Mouse (Mus musculus) thymus, postnatal 10 days (tissue): ENCODE data around the gene Calr4.

ENCODE experiments used
- DNase-seq, 2 experiments: peaks; one replicate each; pipeline ENCODE4 v3.0.0; 2021; ENCODE audit warnings: low spot score in 2 of 2

Calr4 gene

DNA sequence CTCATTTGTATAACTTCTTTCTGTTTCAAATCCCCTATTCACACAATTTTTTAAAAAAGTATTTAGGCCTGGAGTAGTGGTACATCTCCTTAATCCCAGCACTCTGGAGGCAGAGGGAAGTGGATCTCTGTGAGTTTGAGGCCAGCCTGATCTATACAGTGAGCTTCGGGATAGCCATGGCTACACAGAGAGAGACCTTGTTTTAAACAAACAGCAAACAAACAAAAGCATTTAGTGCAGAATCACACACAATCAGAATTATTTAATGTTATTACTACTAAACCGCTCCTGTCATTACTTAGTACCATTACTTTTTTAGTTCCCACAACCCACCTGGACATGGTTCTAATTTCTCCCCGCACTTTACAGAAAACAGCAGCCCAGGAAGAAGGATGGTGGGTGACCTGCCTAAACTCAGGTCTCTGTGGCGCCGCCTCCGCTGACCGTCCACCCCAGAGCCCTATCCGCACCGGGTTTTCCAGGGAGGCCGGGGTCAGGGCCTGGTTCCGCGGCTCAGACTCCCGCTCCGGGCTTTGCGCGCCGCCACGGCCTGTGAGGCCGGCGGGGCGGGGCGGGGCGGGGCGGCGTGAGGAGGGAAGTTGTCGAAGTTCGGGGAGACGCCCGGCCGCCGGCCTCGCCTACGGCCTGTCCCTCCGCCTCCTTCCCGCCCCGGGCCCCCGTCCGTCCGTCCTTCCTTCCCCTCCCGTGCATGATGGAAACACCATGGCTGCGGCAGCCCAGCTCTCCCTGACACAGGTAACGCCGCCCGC is 45.6 kb downstream of the Calr4 start, which contains the start of gene Eps15:
Gene Eps15 (plus strand): TSS at position 580 of the 770 bp plus-strand sequence.
- peak; percentile 86 to 90 for DNase-seq

DNA sequence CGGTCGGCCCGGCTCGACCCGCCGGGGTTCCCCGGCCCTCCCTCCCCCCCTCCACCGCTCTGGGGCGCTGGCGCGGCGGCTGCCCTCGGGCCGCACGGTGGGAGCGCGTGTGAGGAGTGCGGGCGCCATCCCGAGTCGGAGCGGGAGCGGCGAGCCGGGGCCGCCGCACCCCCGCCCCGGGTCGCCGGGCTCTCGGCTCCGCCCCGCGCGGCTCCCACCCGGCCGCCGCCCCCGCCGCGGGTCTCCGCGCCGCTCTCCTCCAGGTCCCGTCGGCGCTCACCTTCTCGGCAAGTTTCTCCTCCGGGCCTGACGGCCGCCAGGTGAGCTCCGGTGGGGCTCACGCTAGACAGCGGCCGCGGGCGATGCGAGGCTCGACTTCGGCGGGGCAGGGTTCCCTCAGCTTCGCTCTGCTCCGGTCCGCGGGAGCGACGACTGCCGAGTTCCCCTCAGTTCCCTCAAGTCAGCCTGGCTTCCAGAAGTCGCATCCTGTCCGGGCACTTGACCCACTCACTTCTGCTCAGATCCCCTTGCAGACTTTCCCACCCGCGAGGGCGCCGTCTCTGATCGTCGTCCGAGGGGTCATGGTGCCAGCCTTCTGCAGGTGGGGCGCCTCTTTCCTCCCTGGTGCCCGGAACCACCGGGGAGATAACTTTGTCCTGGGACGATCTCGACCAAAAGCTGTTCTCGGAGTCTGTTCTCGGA is 46.3 kb downstream of the Calr4 start:
- DNase-seq: peak; percentile 27 to 42

DNA sequence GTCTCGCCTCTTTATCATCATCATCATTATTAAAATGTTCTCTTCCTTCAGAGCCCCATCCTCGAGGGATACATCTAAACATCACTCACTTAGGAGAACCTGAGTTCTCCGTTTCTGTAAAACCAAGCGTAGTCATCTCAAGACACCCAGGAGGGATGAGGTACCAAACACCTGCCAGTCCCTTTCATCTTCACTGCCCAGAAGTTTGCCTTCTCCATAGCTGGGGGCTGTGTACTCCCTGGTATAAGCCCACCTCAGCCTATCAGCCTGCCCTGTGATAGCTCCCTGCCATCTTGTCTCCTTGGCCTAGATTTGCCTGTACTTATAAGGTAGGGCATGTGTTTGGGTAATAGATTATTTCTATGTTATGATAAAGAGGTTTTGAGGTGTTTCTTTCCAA is 46.9 kb downstream of the Calr4 start:
- no peak for DNase-seq

DNA sequence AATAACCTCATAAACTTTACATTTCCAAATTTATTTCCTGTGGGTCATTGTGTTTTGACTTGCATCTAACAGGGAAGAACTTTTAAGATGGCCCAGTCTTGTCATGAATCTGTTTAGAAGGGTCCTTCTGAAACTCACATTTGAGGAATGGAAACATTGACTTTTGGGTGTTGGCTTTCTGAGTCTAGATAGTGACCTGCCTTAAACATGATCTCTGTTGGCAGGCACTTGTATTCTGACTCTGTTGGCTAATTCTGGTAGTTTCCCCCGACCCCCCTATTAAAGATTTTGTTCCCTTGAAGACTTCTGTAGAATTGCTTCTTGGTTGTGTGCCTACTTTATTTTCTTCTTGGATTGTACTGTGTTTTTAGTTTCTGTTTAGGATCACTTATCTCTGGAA is 47.7 kb downstream of the Calr4 start:
- DNase-seq: no peak

DNA sequence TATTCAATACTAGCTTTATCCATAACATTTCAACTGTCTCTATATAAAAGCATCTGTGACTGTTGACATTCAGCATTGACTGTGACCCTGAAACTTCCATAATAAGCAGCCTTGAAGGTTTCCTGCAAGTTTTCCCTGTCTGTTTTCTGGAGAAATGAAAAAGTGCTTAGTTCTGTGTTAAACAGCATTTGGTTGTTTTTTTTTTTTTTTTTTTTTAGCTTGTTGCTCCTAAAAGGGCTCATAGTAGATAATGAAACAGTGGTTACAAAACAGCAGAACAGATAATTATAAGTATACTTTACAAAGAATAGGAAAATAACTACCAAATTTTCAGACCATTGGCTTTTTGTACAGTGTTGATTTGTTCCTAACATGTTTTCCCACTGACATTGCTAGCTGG is 60.3 kb downstream of the Calr4 start:
- no peak for DNase-seq

DNA sequence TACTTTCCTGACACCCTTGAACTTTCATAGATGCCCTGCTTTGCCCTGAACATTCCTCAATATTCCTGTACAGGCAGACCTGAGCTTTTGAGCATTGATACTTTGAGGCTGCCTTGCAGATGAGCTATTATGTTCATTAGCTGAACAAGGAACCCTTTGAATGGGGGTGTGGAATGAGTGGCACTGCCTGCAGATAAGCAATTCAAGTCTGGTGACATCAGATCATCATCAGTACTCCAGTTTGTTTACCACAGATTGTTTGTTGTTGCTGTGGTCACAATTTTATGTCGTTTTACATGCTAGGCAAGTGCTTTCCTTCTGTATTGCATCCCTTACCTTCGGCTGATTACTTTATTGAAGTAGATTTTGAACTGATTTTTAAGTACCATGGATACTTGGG is 62.2 kb downstream of the Calr4 start:
- DNase-seq: no peak

DNA sequence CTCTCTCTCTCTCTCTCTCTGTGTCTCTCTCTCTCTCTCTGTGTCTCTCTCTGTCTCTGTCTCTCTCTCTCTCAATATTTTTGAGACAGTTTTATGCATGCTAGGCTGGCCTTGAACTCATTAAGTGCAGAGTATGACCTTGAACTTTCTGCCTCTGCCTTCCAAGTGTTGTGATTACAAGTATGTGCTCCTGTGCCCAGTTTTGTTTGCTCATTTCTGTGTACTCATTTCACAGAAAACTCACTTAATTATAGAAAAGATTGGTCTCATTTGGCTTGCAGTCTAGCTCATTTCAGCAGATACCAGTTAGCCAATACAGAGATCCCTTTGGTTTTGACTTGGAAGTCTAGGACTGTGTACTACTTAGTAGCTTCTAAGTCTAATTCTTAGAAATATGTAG is 64.9 kb downstream of the Calr4 start:
- DNase-seq: no peak
